Mouse (Mus musculus): ENCODE results near the gene Agap2.

DNA sequence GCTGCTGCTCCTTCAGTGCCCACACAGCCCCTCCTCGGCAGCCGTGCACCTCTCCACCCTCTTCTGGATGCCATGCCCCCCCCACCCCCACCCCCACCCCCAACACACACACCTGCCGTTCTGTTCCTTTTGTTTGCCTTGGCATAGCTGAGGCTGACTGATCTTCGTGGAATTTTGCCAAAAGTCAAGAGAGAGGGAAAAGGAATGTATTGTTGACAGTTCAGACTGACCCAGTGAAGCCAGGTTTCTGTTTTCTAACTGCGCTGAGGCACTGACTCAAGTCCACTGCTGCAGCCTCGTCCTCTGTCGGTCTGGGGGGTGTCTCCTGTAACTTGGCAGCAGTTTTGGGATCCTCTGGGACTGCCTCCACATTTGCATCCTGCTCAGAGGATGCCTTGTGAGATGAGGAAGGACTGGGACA lies 19.3 kb downstream of the Agap2 start:
- TF ChIP-seq CTCF (conservative IDR thresholded peaks at IDR 0.05; ENCODE audit: insufficient read depth, insufficient read length, low read depth, low read length) (no peak), POLR2A (IDR thresholded peaks at IDR 0.05; ENCODE audit: low read depth, low read length) (no peak)

Data from kidney, adult 2 months (tissue).